Mouse (Mus musculus) thymus, postnatal 25 days (tissue): ENCODE measurements around the gene S1pr4.

ENCODE experiments used
- DNase-seq: peaks from one replicate; pipeline ENCODE4 v3.0.0; 2022

The S1pr4 gene

DNA sequence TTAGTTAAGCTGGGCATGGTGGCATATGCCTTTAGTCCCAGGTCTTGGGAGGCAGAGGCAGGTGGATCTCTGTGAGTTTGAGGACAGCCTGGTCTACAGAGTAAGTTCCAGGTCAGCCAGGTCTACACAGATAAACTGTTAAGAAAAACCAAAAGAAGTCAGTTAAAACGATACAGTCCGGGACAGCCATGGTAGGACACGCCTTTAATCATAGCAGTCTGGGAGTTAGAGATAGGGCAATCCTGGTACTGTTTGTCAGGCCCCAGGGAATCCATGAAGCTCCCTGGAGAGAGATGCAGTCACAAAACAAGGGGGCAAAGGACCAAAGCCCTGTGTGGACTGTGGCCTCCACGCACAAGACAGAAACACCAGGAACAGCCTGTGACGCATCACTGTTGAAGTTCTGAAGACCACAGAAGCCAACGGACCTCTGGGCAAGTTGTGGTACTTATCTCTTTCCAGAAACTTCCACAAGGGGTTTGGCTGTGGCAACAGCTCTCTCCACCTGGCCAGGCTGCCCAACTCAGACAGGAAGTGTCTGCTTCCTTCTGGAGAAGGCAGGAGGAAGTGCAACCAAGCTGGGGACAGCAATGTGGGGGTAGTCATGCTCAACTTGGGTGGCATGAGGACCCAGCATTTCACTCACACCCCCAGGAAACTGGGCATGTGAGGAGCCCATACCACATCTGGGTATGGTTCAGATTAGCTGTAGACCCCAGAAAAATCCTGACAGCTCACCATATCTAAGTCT lies 19.5 kb upstream of the S1pr4 start:
- DNase-seq = no peak

DNA sequence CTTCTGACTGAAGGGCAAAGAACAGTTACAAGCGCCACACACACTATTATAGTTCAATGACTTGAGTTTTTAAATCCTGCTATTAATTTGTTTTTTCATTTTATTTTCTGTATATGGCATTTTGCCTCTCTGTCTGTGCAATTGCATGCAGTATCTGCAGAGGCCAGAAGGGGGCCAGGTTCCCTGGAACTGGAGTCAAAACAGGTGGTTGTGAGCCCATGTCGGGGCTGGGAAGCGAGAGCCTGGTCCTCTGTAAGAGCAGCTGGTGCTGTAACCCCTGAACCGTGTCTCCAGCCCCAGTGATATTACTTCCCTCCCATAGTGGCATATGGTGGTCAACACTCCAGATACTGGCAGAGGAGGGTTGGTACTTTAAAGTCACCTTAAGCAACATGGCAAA lies 18.6 kb upstream of the S1pr4 start:
- DNase-seq = peak; percentile 84

DNA sequence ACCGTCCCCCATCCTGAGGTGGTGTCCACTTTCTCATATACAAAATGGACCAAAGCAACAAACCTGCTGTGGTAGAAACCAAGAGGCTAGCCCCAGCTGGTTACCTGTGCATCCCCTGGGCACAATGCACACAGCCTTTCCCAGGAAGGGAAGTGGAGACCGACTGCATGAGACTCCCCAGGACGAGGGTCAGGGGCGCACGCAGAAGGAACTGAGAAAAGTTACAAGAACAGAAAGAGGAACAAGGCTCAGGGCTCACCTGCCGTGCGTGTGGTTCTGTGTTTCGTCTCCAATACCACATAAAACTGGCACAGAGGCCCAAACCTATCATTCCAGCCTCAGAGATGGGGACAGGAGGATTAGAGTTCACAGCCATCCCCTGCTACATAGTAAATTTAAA lies 17.3 kb upstream of the S1pr4 start:
- DNase-seq = no peak

DNA sequence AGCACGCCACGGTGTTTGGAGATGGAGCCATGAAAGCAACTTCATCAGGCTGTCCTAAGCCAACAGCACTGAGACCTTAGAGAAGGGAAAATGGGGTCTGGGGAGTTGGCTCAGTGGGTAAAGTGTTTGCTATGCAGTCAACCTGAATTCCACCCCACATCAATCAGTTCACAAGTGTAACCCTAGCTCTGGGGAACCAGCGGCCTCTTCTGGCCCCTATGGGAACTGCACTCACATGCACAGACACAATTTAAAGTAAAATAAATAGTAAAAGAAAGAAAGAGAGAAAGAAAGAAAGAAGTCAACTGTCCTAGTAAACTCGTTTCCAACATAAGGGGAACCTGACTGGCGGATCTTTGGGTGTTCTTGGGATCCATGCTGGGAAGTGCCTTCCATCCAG lies 13.9 kb upstream of the S1pr4 start:
- DNase-seq = no peak

DNA sequence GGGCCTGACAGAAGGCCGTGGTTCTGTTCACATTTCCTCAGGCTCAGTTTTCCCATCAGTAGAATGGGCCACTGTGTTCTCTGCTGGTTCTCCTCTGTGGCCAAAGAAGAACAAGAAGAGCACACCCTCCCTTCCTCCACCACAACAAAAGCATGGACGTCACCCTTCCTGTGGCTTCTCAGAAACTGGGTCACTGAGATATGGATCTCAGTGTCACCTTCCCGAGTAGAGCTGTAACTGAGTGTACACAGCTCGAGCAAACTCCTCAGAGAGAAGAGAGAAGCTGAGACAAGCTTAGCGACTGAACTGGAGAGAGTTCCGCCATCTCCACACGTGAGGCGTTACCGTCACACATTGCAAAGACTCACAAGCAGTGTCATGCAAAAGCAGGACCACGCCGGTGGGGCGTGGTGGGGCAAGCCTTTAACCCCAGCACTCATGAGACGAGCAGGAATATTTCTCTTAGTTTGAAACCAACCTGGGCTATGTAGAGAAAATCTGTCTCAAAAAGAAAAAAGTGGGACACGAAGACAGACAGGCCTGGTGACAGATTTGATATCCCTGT lies 10.4 kb upstream of the S1pr4 start:
- DNase-seq = peak; percentile 24

DNA sequence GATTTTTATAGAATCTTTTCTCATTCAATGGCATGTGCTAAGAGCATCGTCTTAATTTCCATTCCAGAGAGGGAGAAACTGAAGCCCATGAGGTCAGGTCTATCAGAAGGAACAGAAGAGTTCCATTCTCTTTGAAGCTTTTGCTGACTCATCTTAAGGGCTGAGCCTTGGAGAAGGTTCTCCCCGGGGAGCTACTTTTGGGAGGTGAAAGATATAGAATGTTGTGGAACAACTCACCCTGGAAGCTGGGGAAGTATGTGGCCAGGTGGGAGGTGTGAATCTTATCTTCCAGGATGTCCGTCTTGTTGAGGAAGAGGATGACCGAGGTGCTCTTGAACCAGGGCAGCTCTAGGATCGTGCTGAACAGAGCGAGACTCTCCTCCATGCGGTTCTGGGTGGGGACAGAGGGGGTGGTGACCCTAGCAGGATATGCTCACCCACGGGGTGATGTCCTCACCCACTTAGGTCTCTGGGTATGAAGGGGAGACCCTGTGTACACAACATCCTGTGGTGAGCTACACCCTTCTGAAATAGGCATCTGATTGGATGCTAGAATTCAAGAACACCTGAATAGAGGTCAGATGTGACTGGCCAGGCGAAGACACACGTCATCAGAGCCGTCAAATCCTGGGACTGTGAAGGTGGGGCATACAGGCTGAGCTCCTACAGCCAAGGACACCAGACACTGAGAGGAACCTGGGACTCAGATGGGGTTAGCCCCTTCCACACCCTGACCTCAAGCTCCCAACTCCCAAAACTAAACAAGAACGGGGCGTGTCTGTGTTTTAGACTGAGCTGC lies 8.0 kb upstream of the S1pr4 start:
- DNase-seq = no peak

DNA sequence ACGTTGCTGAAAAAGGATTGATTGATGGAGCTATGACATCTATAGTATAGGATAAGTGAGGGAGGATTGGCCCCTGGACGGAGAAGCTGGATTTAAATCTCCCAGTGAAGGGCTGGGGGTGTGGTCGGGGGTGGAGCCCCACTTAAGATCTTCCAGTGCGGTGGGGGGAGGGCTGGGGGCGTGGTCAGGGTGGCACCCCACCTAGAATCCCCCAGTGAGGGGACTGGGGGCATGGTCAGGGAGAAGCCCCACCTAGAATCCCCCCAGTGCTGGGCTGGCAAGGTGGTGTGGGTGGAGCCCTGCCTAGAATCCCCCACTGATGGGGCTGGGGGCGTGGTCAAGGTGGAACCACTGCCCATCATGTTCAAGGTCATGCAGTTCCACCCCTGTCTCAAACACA lies 7.2 kb upstream of the S1pr4 start:
- DNase-seq = no peak

DNA sequence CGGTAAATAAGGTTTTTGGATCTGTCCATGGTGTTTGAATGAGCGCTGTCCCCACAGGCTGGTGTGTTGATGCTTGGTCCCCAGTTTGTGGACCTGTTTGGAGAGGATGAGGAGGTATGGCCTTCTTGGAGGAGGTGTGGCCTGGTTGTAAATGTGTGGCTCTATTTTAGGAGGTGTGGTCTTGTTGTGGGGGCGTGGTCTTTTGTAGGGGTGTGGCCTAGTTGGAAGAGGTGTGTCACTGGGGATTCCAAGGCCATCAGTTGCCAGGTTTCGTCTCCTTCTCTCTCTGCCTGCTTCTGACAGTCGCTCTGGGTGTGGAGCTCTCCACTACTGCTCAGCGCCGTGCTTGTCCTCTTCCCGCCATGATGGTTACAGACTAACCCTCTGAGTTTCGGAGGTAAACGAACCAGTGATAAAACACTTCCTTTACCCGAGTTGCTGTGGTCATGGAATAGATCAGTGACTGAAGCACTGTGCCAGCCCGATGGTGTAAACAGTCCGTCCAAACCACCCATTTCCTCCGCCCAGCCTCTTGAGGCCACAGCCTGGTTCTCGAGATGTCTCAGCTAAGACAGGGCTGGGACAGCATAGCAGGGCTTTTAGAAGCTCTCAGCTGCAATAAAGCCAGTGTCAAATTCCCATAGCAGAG lies 5.2 kb upstream of the S1pr4 start:
- DNase-seq = no peak

DNA sequence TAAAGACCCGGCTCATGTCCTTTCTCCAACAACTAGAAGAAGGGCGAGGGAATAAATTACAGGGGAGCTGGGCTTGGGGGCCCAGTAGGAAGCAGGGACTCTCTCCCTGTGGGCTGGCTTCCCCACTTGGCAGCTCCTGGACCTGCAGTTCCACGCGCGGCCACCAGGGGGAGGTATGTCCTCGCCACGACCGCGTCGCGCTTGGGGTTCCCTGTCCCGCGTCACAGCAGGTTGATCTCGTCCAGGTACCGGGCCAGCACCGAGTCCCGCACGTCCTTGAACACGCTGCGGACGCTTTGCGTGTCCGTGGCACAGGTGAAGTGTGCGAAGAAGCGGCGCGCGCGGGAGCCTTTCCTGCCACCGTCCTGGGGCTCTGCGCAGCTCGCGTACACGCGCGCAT lies 2.7 kb upstream of the S1pr4 start:
- peak; percentile 92 for DNase-seq

DNA sequence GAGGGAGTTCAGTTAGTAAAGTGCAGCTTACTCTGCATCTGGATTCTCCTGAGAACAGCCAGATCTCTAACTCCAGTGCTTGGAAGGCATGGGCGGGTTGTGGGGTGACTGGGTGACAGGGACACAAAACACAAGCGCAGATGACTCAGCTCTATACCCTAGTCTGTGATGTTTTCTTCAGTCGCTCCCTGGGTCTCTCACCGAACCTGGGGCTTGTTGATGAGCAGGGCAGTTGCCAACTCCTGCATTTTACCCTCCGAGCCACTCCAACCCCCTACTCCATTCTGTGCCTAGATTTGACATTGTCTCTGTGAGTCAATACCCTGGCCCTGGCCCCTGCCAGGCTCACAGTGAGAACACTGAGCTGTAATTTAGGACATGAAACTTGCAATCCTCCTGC lies 1.9 kb upstream of the S1pr4 start:
- DNase-seq = no peak

DNA sequence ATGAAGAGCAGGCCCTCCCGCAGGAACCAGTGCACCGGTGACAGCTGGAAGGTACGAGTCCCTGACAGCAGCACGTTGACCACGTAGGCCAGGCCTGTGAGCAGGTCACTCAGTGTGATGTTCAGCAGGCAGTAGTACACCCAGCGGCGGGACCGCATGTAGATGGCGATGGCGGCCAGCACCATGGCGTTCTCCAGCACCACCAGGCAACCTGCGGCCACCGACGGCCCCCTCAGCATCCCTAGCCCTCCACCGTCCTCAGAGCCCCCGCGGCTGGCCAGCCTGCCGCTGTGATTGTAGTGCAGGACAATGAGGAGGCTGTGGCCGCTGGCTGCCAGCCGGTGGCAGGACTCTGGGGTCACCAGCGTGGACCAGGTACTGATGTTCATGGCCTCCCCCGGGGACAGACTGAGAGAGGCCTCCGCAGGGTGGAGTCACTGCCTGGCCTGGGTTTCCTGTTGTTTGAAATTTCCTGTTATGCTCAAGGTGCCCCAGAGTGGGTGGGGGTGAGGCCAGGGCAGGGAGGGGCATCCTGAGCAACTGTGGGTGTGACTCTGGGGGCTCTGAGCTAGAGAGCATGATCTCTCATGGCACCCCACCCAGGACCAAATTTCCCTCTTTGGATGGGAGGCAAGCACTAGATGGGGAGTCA lies 556 bp downstream of the S1pr4 start:
- peak; percentile 85 for DNase-seq

DNA sequence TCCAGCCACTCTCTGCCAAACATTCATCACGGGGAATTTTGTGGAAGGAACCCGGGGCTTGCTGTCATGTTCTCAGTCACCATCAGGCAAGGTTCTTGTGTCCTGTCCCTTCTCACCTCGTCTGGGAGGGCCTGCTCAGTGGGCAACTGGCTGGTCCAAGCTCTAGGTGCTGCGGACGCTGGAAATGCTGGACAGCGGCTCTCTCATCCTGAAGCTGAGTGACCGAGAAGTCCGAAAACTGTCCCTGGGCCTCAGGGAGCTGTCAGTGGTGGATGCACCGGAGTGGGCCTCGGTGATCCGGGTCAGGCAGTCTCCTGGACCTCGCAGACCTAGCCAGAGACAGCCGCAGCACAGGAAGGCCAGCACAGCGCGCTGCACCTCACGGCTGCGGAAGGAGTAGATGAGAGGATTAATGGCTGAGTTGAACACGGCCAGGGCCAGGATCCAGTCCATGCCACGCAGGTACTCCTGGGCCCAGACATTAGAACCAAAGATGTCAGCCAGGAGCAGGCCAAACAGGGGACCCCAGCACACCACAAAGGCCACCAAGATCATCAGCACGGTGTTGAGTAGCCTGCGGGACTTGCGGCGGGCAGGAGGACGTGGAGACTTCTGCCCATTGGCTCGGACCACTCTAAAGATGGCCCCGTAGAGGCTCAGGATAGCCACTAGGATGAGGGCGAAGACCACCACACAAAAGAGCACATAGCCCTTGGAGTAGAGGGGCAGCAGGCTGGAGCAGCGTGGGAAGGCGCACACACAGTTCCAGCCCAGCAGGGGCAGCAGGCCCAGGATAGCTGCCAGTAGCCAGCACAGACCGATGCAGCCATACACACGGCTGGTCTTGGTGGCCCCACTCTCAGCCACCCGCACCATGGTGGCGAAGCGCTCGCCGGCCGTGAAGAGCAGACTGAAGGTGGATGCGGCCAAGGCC lies 1.3 kb downstream of the S1pr4 start:
- DNase-seq = peak; percentile 39

DNA sequence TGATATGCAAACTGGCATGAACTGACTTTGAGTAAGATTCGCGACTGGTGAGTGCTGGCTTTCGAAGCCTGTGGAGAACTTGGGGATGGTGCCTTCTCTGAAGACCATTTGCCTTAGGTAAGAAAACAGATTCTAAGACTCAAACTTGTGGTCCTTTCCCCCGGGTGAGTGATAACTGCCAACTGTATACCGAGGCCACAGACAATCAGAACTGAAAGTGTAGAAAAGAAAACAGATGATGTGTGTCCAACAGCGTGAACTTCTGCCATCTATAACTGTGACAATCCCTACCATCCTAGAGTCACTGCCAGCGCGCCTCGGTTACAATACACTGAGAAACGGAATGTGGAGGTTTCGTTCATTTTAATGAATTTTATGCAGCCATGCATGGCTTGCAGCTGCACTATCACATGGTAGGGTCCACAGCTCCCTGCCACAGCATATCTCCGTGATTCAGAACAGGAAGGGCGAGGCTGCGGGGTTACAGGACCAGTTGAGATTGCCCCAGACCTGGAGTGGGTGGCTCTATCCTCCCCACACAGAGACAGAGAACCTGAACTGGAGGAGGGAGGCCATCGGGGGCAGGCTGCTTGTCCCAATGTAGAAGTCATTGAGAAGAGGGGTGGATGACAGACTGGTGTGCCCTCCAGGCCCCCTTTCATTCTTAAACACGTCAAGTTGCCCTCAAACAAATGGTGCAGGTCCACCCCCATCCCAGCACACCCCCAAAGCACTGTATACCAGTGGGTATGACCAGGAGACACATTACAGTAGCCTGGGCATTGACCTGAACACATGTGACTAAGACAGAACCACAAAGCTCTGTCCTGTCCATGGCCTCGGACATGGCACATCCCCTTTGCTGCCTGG lies 2.3 kb downstream of the S1pr4 start:
- peak; percentile 47 for DNase-seq

DNA sequence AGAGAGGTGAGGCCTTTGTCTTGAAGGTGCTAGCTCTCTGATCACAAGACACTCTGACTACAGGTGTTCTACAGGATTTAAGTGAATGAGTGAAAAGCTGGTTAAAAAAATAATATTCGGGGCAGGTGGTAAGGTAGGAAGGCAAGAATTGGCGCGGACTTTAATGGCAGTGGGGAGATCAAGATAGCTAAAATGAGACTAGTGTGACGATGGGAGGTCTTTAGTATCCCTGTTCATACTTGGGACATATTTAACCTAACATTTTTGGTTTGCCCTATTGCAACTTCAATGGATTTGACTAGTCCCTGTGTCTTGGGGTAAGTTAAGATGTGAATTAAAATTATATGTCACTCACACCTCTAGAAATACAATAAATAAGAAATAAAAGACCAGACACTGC lies 3.0 kb downstream of the S1pr4 start:
- DNase-seq = no peak

DNA sequence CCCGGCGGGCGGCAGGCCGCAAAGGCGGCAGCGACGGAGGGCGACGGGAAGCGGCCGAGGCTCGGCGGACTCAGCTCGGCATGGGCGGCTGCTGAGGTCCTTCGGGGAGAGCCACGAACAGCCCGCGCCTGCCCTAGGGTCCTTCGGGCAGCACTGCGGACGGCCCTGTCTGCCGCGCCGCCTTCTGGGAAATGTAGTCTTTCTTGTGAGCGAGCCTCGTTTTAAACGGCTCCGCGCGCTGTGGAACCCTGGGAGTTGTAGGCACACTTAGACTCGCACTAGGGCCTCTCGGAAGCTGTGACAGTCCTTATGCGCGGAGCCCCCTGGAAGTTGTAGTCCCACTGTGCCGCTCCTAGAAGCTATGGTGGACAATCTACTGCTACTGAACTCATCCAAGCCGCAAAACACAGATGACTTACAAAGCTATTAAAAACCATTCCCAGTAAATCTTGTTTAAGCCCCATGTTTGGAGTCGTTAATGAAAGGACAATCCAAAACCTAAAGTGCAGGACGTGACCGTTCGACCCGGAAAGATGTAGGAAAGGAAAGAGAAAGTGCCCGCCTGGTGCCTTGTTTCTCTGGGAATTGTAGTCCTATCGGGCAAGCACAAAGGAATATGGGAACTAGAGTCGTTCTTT lies 3.5 kb downstream of the S1pr4 start, which contains the start of gene Ncln:
Gene Ncln (minus strand): TSS at position 129 of the 638 bp plus-strand sequence.
- DNase-seq = peak; percentile 98

DNA sequence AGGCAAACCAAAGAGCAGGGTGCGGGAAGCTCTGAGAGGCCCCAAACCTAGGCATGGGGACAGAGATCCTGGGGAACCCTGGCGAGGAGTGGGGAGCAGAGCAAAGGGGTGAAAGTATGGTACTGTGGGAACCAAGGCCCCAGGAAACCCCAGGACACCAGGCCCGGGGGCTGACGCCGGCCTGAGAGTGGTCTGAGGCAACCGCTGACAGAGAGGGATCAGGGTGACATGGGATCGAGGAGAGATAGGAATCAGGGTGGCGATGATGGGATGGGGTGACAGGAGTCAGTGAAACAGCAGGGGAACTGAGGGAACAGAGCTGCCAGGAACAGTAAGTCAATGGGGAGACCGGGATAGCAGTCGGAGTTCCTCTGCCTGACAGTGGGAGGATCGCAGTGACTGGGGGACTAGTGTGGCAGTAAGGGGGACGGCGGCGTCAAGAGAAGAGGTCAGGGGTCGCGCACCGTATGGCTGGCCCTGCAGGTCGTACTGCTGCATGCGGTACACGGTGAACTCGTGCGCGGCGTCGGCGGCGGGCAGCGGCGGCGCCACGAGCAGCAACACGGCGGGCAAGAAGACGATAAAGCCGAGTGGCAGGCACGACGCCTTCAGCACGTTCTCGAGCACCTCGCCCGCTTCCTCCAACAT lies 4.2 kb downstream of the S1pr4 start:
- DNase-seq = no peak

DNA sequence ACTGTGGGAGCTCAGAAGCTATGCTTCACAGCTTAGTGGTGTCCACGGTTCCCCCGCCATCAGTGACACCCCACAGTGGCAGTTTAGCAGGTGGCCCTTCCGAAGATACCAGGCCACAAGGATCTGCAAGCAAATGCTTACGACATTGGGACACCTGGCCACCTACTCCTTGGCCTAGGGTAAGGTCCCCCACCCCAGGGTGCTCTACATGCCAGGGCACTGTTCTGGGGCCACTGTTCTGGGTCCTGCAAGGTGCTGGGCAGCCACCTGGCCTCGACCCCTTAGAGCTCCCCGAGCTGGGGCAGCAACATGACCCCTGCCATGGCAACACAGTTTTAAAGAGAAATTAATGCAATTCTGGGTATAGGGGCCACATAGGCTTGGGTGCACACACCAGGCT lies 4.8 kb downstream of the S1pr4 start:
- DNase-seq = no peak

DNA sequence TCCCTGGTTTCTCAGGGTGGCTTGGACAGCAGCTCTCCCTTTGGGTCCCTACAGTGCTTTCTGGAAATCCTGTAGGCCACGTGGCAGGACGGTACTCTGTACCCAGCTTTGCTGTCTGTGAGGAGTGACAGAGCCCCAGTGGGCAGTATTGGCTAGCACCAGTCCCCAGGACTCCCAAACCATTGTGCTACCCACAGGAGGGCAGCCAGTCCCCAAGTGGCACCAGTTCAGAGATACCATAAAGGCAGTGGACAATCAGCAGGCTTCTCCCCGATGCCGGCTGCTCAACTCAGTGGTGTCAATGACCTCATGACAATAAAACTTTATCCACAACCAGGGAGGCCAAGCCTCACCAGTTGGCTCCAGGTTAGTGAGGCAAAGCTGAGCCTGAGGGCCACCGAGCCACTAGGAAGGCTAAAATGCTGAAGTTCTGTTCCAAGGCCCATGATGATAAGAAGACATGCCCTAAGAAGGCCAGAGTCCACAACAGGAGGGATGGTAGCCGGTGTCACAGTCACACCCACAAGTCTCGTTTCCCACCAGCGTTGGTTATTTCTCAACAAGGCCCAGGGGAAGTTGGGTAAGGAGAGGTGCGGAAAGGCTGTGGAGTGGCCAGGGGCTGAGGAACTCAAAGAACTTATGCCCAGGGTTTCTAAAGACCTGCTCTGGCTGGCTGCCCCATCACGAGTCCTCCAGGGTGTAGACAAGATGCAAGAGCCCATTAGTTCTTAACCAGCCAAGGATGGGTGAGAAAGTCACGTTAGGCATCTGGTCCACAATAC lies 5.5 kb downstream of the S1pr4 start:
- no peak for DNase-seq
